Mouse (Mus musculus) heart, embryonic 14.5 days (tissue): ENCODE measurements at regions not wholly inside any gene's neighbourhood (a gene's known extent, or its start where the extent isn't known, plus 50 kb on each side); places are given as distances from the start of the nearest gene placed in this dataset.

Source experiments
- ATAC-seq: fragments of 200-750 bp; cut with Nextera tagmentation; 2 replicates; pipeline ENCODE4 v1.8.0; 2017; ENCODE audit warnings: low read depth, moderate TSS enrichment; ENCODE audit not compliant: insufficient number of reproducible peaks, insufficient read depth, low FRiP score
- H3K27ac ChIP-seq, 2 experiments: fragments of 200-500 bp in 1 of 2; fragments of 300-500 bp in 1 of 2; sonication (generic) in 1 of 2; replicated peaks in 1 of 2; 2 replicates each; pipeline ENCODE4 v1.5.1; 2012 to 2014; ENCODE audit warnings: low read depth in 2 of 2, low read length in 2 of 2, control low read depth in 1 of 2, mild to moderate bottlenecking in 1 of 2, mixed read lengths in 1 of 2; ENCODE audit not compliant: control insufficient read depth in 1 of 2, insufficient read depth in 1 of 2
- H3K27me3 ChIP-seq: fragments of 300-500 bp; sonication (generic); 2 replicates; pipeline ENCODE4 v1.6.1; 2014; ENCODE audit warnings: mild to moderate bottlenecking, low read length, control low read depth; ENCODE audit not compliant: control insufficient read depth, insufficient read depth
- H3K36me3 ChIP-seq: fragments of 300-500 bp; sonication (generic); 2 replicates; pipeline ENCODE4 v1.6.1; 2014; ENCODE audit warnings: mild to moderate bottlenecking, control low read depth, low read length, mixed read lengths; ENCODE audit not compliant: control insufficient read depth, insufficient read depth
- H3K4me1 ChIP-seq, 2 experiments: fragments of 200-500 bp in 1 of 2; fragments of 300-500 bp in 1 of 2; sonication (generic) in 1 of 2; 2 replicates each; pipeline ENCODE4 v1.6.1; 2012 to 2014; ENCODE audit warnings: low read length in 2 of 2, control low read depth in 1 of 2, mixed read lengths in 1 of 2; ENCODE audit not compliant: control insufficient read depth in 2 of 2, insufficient read depth in 2 of 2
- H3K4me2 ChIP-seq: fragments of 300-500 bp; sonication (generic); 2 replicates; pipeline ENCODE4 v1.6.1; 2014; ENCODE audit warnings: mild to moderate bottlenecking, low read length
- H3K4me3 ChIP-seq, 2 experiments: fragments of 200-500 bp in 1 of 2; fragments of 300-500 bp in 1 of 2; sonication (generic) in 1 of 2; 2 replicates each; pipeline ENCODE4 v1.5.1; 2012 to 2014; ENCODE audit warnings: low read length in 2 of 2, mild to moderate bottlenecking in 2 of 2, control low read depth in 1 of 2, low read depth in 1 of 2, moderate library complexity in 1 of 2; ENCODE audit not compliant: control insufficient read depth in 1 of 2, insufficient read depth in 1 of 2
- H3K9ac ChIP-seq: fragments of 300-500 bp; sonication (generic); 2 replicates; pipeline ENCODE4 v1.6.1; 2014; ENCODE audit warnings: mild to moderate bottlenecking, low read length
- H3K9me3 ChIP-seq: fragments of 300-500 bp; sonication (generic); 2 replicates; pipeline ENCODE4 v1.6.1; 2016; ENCODE audit warnings: low read length, control low read depth; ENCODE audit not compliant: control insufficient read depth
- WGBS: fragments of 180-500 bp; shearing (Covaris S2); extraction: QIAGEN DNeasy Blood & Tissue Kit; methylation state at CpG from one replicate; pipeline ENCODE4 v1.1.7; 2014; 5-methylcytosine and 5-hydroxymethylcytosine counted together

- Histone ChIP-seq H3K4me1 (no peaks in the 10 kb centered on the region), H3K36me3 (no peaks in the 10 kb centered on the region), H3K4me2 (no peak overlapping the region), H3K4me3 (no peak overlapping the region), H3K27ac (no peak overlapping the region), H3K9me3 (no peaks in the 10 kb centered on the region), H3K27me3 (no peaks in the 10 kb centered on the region), H3K9ac (no peak overlapping the region)
- no peak for ATAC-seq
- 88% methylated on average over 3 of the region's 3 CpGs for WGBS
Measured at GRCm38 (mm10) chr3:34787211-34787610, 137.0 kb downstream of the Sox2 start.

GRCm38 (mm10) chr3:34795103-34795983 is 145.1 kb downstream of the Sox2 start:
- 21% methylated on average over 23 of the region's 23 CpGs for WGBS
- Histone ChIP-seq H3K36me3 (no peaks in the 10 kb centered on the region), H3K27me3 (peaks cover 7% of the 10 kb centered on the region; the same call in 1 of the 2 replicates), H3K4me1 (no peaks in the 10 kb centered on the region; a peak in 1 of 4 replicates), H3K4me3 (peak overlapping the region; percentile 40 to 46), H3K4me2 (peak overlapping the region; percentile 77), H3K9ac (no peak overlapping the region), H3K9me3 (no peaks in the 10 kb centered on the region), H3K27ac (no peak overlapping the region)
- peak; percentile 78 for ATAC-seq

GRCm38 (mm10) chr3:34795984-34796266 is 145.7 kb downstream of the Sox2 start:
- Histone ChIP-seq H3K4me3 (peak overlapping the region; percentile 40 to 46), H3K27me3 (peaks cover 7% of the 10 kb centered on the region; the same call in 1 of the 2 replicates), H3K9me3 (no peaks in the 10 kb centered on the region), H3K4me2 (peak overlapping the region; percentile 77), H3K4me1 (no peaks in the 10 kb centered on the region; a peak in 1 of 4 replicates), H3K36me3 (no peaks in the 10 kb centered on the region), H3K9ac (no peak overlapping the region), H3K27ac (no peak overlapping the region)
- 9% methylated on average over 5 of the region's 5 CpGs for WGBS
- ATAC-seq, result no peak

GRCm38 (mm10) chr3:34808833-34809232 is 158.6 kb downstream of the Sox2 start:
- WGBS, result 21% methylated on average over 6 of the region's 6 CpGs

GRCm38 (mm10) chr3:34811753-34812152 is 161.5 kb downstream of the Sox2 start:
- H3K36me3 ChIP-seq, result no peaks in the 10 kb centered on the region
- no peak for ATAC-seq
- H3K27ac ChIP-seq, result no peak overlapping the region
- no peak overlapping the region for H3K9ac ChIP-seq
- no peak overlapping the region for H3K4me3 ChIP-seq
- 20% methylated on average over 4 of the region's 4 CpGs for WGBS
- H3K9me3 ChIP-seq, result no peaks in the 10 kb centered on the region
- H3K27me3 ChIP-seq, result peaks cover 11% of the 10 kb centered on the region; the same call in 1 of the 2 replicates
- no peak overlapping the region for H3K4me2 ChIP-seq
- H3K4me1 ChIP-seq, result no peaks in the 10 kb centered on the region

More at GRCm38 (mm10) chr3:34808833-34809232, 158.6 kb downstream of the Sox2 start:
- Histone ChIP-seq H3K4me3 (no peak overlapping the region), H3K4me2 (no peak overlapping the region), H3K9me3 (no peaks in the 10 kb centered on the region), H3K36me3 (no peaks in the 10 kb centered on the region), H3K27ac (no peak overlapping the region), H3K9ac (no peak overlapping the region), H3K4me1 (no peaks in the 10 kb centered on the region), H3K27me3 (peaks cover 11% of the 10 kb centered on the region; the same call in 1 of the 2 replicates)
- no peak for ATAC-seq

GRCm38 (mm10) chr3:34813046-34813625 is 162.9 kb downstream of the Sox2 start:
- H3K9ac ChIP-seq, result no peak overlapping the region
- H3K4me3 ChIP-seq, result no peak overlapping the region
- no peaks in the 10 kb centered on the region for H3K9me3 ChIP-seq
- H3K4me1 ChIP-seq, result no peaks in the 10 kb centered on the region
- no peak overlapping the region for H3K27ac ChIP-seq
- no peak for ATAC-seq
- H3K36me3 ChIP-seq, result no peaks in the 10 kb centered on the region
- no peak overlapping the region for H3K4me2 ChIP-seq
- 67% methylated on average over 9 of the region's 9 CpGs for WGBS
- H3K27me3 ChIP-seq, result peaks cover 9% of the 10 kb centered on the region; the same call in 1 of the 2 replicates

GRCm38 (mm10) chr3:34825036-34825435 is 174.8 kb downstream of the Sox2 start:
- Histone ChIP-seq H3K27ac (no peak overlapping the region), H3K4me1 (peaks cover 6 to 16% of the 10 kb centered on the region in 2 experiments), H3K36me3 (no peaks in the 10 kb centered on the region), H3K4me2 (no peak overlapping the region), H3K27me3 (no peaks in the 10 kb centered on the region), H3K9me3 (no peaks in the 10 kb centered on the region), H3K4me3 (no peak overlapping the region), H3K9ac (no peak overlapping the region)
- no peak for ATAC-seq
- whole genome bisulfite sequencing, result 81% methylated on average over 11 of the region's 11 CpGs
